Mouse (Mus musculus) bone marrow macrophage, adult 2 months (primary cell): ENCODE measurements around the gene Stk19.

Experiments
- CTCF ChIP-seq: IDR thresholded peaks from 2 replicates; pipeline ENCODE4 v1.5.1; 2012; ENCODE audit warnings: low read depth, mild to moderate bottlenecking, low read length, moderate library complexity
- POLR2A ChIP-seq: IDR thresholded peaks from 2 replicates; pipeline ENCODE4 v1.6.1; 2012; ENCODE audit warnings: mild to moderate bottlenecking, low read depth, low read length, borderline replicate concordance

DNA sequence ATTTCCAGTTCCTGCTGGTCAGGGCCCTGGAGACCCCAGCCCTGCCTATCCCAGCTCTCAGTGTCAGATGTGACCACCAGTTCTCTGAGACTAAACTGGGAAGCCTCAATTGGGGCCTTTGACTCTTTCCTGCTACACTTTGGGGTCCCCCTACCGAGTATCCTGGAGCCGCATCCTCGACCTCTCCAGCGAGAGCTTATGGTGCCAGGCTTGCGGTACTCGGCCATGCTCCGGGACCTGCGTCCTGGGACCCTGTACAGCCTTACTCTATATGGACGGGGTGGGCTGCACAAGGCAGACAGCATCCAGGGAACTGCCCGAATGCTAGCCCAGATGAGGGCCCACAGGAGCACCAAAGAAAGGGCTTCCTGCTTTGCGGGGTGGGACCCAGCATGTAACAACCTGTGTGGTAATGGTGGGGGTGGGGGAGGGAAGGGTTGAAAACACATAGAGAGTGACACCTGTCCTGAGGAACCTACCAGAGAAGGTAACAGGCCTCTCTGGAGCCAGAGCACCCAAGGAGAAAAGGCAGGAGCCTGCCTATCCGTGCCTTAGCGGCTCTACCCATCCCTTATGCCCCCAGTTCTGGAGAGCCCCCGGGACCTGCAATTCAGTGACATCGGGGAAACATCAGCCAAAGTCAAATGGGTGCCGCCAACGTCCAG is 37.7 kb downstream of the Stk19 start:
- TF ChIP-seq CTCF = no peak
- no peak for TF ChIP-seq POLR2A
